Mouse (Mus musculus): ENCODE results near the gene Shb. TPM values are rescaled to one million over a fixed set of nuclear protein-coding genes. Genes with fewer than 3 reads are reported as not detected.

The Shb gene
- polyA plus RNA-seq, 1 experiment from 2014 or later = 3.1 TPM

GRCm38 (mm10) chr4:45422640-45423039, 109.6 kb downstream of the Shb start:
- no peak for ATAC-seq (ENCODE audit: low FRiP score, low TSS enrichment)
- no peaks in the 10 kb centered on the region for H3K27me3 ChIP-seq (ENCODE audit: insufficient read depth, low read length)
- peaks cover 28% of the 10 kb centered on the region for H3K4me1 ChIP-seq (ENCODE audit: insufficient read depth, low read length)

GRCm38 (mm10) chr4:45421519-45422260, 110.6 kb downstream of the Shb start:
- ATAC-seq (ENCODE audit: low FRiP score, low TSS enrichment) = no peak
- Histone ChIP-seq H3K9ac (replicated peaks; ENCODE audit: low read length) (0 out of 2 replicates have a peak overlapping the region, but pooled peaks have one; percentile 15), H3K4me1 (ENCODE audit: insufficient read depth, low read length) (peaks cover 28% of the 10 kb centered on the region), H3K36me3 (ENCODE audit: insufficient read depth, low read length) (no peaks in the 10 kb centered on the region), H3K4me3 (ENCODE audit: low read length) (no peak overlapping the region), H3K27ac (ENCODE audit: low read length) (peak overlapping the region; percentile 70), H3K9me3 (ENCODE audit: low read length) (no peaks in the 10 kb centered on the region), H3K27me3 (ENCODE audit: insufficient read depth, low read length) (no peaks in the 10 kb centered on the region), H3K4me2 (replicated peaks; ENCODE audit: low read depth, low read length) (no peak overlapping the region)
- 67% methylated on average over 11 of the region's 11 CpGs for WGBS

More at GRCm38 (mm10) chr4:45422640-45423039, 109.6 kb downstream of the Shb start:
- no peak overlapping the region for H3K27ac ChIP-seq (ENCODE audit: low read length)
- no peak overlapping the region for H3K4me3 ChIP-seq (ENCODE audit: low read length)
- H3K36me3 ChIP-seq (ENCODE audit: insufficient read depth, low read length) = no peaks in the 10 kb centered on the region
- 78% methylated on average over 10 of the region's 10 CpGs for WGBS
- H3K9ac ChIP-seq (replicated peaks; ENCODE audit: low read length) = no peak overlapping the region
- no peak overlapping the region for H3K4me2 ChIP-seq (replicated peaks; ENCODE audit: low read depth, low read length)
- H3K9me3 ChIP-seq (ENCODE audit: low read length) = no peaks in the 10 kb centered on the region

- peaks cover 28% of the 10 kb centered on the region for H3K4me1 ChIP-seq (ENCODE audit: insufficient read depth, low read length)
Observed at GRCm38 (mm10) chr4:45420733-45421132, 111.5 kb downstream of the Shb start.

GRCm38 (mm10) chr4:45419051-45419450, 113.2 kb downstream of the Shb start:
- 83% methylated on average over 4 of the region's 4 CpGs for WGBS

More at GRCm38 (mm10) chr4:45420733-45421132, 111.5 kb downstream of the Shb start:
- no peak overlapping the region for H3K4me3 ChIP-seq (ENCODE audit: low read length)
- peak overlapping the region; percentile 15; the same call in 1 of the 2 replicates for H3K27ac ChIP-seq (ENCODE audit: low read length)
- no peak overlapping the region for H3K9ac ChIP-seq (replicated peaks; ENCODE audit: low read length)
- WGBS = 68% methylated on average over 3 of the region's 3 CpGs
- no peaks in the 10 kb centered on the region for H3K9me3 ChIP-seq (ENCODE audit: low read length)
- no peaks in the 10 kb centered on the region for H3K36me3 ChIP-seq (ENCODE audit: insufficient read depth, low read length)
- no peaks in the 10 kb centered on the region for H3K27me3 ChIP-seq (ENCODE audit: insufficient read depth, low read length)
- no peak for ATAC-seq (ENCODE audit: low FRiP score, low TSS enrichment)
- no peak overlapping the region for H3K4me2 ChIP-seq (replicated peaks; ENCODE audit: low read depth, low read length)

GRCm38 (mm10) chr4:45418229-45418950, 113.9 kb downstream of the Shb start:
- peak overlapping the region; percentile 5; the same call in 1 of the 2 replicates for H3K4me2 ChIP-seq (replicated peaks; ENCODE audit: low read depth, low read length)
- no peaks in the 10 kb centered on the region for H3K27me3 ChIP-seq (ENCODE audit: insufficient read depth, low read length)
- H3K36me3 ChIP-seq (ENCODE audit: insufficient read depth, low read length) = no peaks in the 10 kb centered on the region
- 27% methylated on average over 11 of the region's 11 CpGs for WGBS
- H3K27ac ChIP-seq (ENCODE audit: low read length) = no peak overlapping the region
- no peak for ATAC-seq (ENCODE audit: low FRiP score, low TSS enrichment)
- H3K4me3 ChIP-seq (ENCODE audit: low read length) = no peak overlapping the region
- no peaks in the 10 kb centered on the region for H3K9me3 ChIP-seq (ENCODE audit: low read length)
- H3K4me1 ChIP-seq (ENCODE audit: insufficient read depth, low read length) = peaks cover 20% of the 10 kb centered on the region
- H3K9ac ChIP-seq (replicated peaks; ENCODE audit: low read length) = no peak overlapping the region

More at GRCm38 (mm10) chr4:45419051-45419450, 113.2 kb downstream of the Shb start:
- H3K9ac ChIP-seq (replicated peaks; ENCODE audit: low read length) = no peak overlapping the region
- ATAC-seq (ENCODE audit: low FRiP score, low TSS enrichment) = no peak
- H3K4me2 ChIP-seq (replicated peaks; ENCODE audit: low read depth, low read length) = no peak overlapping the region
- no peak overlapping the region for H3K4me3 ChIP-seq (ENCODE audit: low read length)
- H3K36me3 ChIP-seq (ENCODE audit: insufficient read depth, low read length) = no peaks in the 10 kb centered on the region
- peaks cover 26% of the 10 kb centered on the region for H3K4me1 ChIP-seq (ENCODE audit: insufficient read depth, low read length)
- no peaks in the 10 kb centered on the region for H3K9me3 ChIP-seq (ENCODE audit: low read length)
- H3K27me3 ChIP-seq (ENCODE audit: insufficient read depth, low read length) = no peaks in the 10 kb centered on the region
- no peak overlapping the region for H3K27ac ChIP-seq (ENCODE audit: low read length)

GRCm38 (mm10) chr4:45416314-45416713, 116.0 kb downstream of the Shb start:
- 74% methylated on average over 7 of the region's 7 CpGs for WGBS
- no peak for ATAC-seq (ENCODE audit: low FRiP score, low TSS enrichment)
- no peaks in the 10 kb centered on the region for H3K36me3 ChIP-seq (ENCODE audit: insufficient read depth, low read length)
- H3K4me3 ChIP-seq (ENCODE audit: low read length) = no peak overlapping the region
- no peak overlapping the region for H3K27ac ChIP-seq (ENCODE audit: low read length)
- no peaks in the 10 kb centered on the region for H3K9me3 ChIP-seq (ENCODE audit: low read length)
- peaks cover 10% of the 10 kb centered on the region for H3K4me1 ChIP-seq (ENCODE audit: insufficient read depth, low read length)
- H3K27me3 ChIP-seq (ENCODE audit: insufficient read depth, low read length) = no peaks in the 10 kb centered on the region
- no peak overlapping the region for H3K9ac ChIP-seq (replicated peaks; ENCODE audit: low read length)
- no peak overlapping the region for H3K4me2 ChIP-seq (replicated peaks; ENCODE audit: low read depth, low read length)

- no peak for ATAC-seq (ENCODE audit: low FRiP score, low TSS enrichment)
- Histone ChIP-seq H3K27ac (ENCODE audit: low read length) (no peak overlapping the region), H3K9ac (replicated peaks; ENCODE audit: low read length) (no peak overlapping the region), H3K27me3 (ENCODE audit: insufficient read depth, low read length) (no peaks in the 10 kb centered on the region), H3K36me3 (ENCODE audit: insufficient read depth, low read length) (no peaks in the 10 kb centered on the region), H3K9me3 (ENCODE audit: low read length) (no peaks in the 10 kb centered on the region), H3K4me2 (replicated peaks; ENCODE audit: low read depth, low read length) (no peak overlapping the region), H3K4me3 (ENCODE audit: low read length) (no peak overlapping the region), H3K4me1 (ENCODE audit: insufficient read depth, low read length) (peaks cover 13% of the 10 kb centered on the region)
- WGBS = 81% methylated on average over 9 of the region's 9 CpGs
Observed at GRCm38 (mm10) chr4:45413674-45414338, 118.5 kb downstream of the Shb start.

- no peak overlapping the region for H3K4me2 ChIP-seq (replicated peaks; ENCODE audit: low read depth, low read length)
- WGBS = 69% methylated on average over 16 of the region's 16 CpGs
- H3K4me1 ChIP-seq (ENCODE audit: insufficient read depth, low read length) = peaks cover 9% of the 10 kb centered on the region
- no peak overlapping the region for H3K4me3 ChIP-seq (ENCODE audit: low read length)
- no peak overlapping the region for H3K9ac ChIP-seq (replicated peaks; ENCODE audit: low read length)
- H3K36me3 ChIP-seq (ENCODE audit: insufficient read depth, low read length) = no peaks in the 10 kb centered on the region
- no peak overlapping the region for H3K27ac ChIP-seq (ENCODE audit: low read length)
- no peaks in the 10 kb centered on the region for H3K9me3 ChIP-seq (ENCODE audit: low read length)
- no peak for ATAC-seq (ENCODE audit: low FRiP score, low TSS enrichment)
- no peaks in the 10 kb centered on the region for H3K27me3 ChIP-seq (ENCODE audit: insufficient read depth, low read length)
Observed at GRCm38 (mm10) chr4:45412433-45413192, 119.7 kb downstream of the Shb start.

GRCm38 (mm10) chr4:45411181-45411790, 121.0 kb downstream of the Shb start:
- WGBS = 91% methylated on average over 8 of the region's 8 CpGs
- Histone ChIP-seq H3K4me2 (replicated peaks; ENCODE audit: low read depth, low read length) (no peak overlapping the region), H3K9me3 (ENCODE audit: low read length) (no peaks in the 10 kb centered on the region)

More at GRCm38 (mm10) chr4:45411181-45411790, 121.0 kb downstream of the Shb start:
- no peaks in the 10 kb centered on the region for H3K27me3 ChIP-seq (ENCODE audit: insufficient read depth, low read length)
- ATAC-seq (ENCODE audit: low FRiP score, low TSS enrichment) = no peak
- peaks cover 22% of the 10 kb centered on the region for H3K4me1 ChIP-seq (ENCODE audit: insufficient read depth, low read length)
- H3K27ac ChIP-seq (ENCODE audit: low read length) = no peak overlapping the region
- H3K36me3 ChIP-seq (ENCODE audit: insufficient read depth, low read length) = no peaks in the 10 kb centered on the region
- H3K4me3 ChIP-seq (ENCODE audit: low read length) = no peak overlapping the region
- H3K9ac ChIP-seq (replicated peaks; ENCODE audit: low read length) = no peak overlapping the region

Data from kidney, embryonic 16.5 days (tissue).